In the genomic region with DNA sequence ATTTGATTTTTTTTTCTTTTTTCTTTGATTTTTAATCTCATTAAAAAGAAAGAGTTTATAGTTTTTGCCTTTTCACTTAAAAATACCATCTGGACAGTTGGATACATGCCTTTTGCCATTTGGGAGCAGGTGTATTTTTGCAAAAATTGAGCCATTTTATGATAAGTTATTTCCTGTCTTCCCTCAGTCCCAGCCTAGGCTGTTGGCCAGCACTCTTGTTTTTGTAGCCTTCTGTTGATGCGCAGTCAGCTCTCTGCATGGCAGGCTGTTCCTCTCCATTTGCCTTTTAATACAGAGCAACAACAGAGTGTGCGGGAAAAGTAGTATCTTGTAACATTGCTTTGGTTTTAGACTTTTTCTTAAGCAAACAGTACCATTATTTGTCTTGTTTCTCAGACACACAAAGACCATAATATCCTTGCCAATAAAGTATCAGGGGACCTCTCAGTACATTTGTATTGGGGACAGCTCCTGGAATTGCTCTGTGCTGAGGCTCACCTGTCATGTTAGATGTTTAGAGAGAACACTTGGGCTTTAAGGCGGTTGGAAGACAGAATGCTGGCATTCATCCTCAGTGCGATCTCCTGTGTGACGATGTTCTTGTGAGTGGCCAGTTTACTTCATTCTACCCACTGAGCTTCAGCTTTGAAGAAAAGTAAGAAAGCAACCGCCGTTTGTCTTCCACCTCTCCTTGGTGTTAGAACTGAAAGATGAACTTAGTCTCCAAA, we compare ENCODE assay signal across 10 mouse cellular contexts. TPM values are rescaled to one million over a fixed set of nuclear protein-coding genes. Genes with fewer than 3 reads are reported as not detected.
DNase-seq lines count a peak whose midpoint lies in the region; ATAC-seq and TF ChIP-seq lines count a peak whose summit lies in the region.
"Had no signal": no experiment of that assay in that cellular context is flagged by ENCODE, and none has a peak within 500 bp of the region (broad histone marks: within the 10 kb centered on the region; RNA-seq: fewer than 3 reads in every experiment).

No protein-coding gene starts in this region.

- no peak overlapping the region for H3K27ac ChIP-seq in hindbrain, postnatal 0 days
- H3K27ac ChIP-seq in hindbrain, embryonic 16.5 days (ENCODE audit: low read depth, low read length) = no peak overlapping the region
- no peak overlapping the region for H3K27ac ChIP-seq in intestine, postnatal 0 days (ENCODE audit: low read depth, low read length)
- H3K27ac ChIP-seq: liver, embryonic 12.5 days; macrophage had no signal

- intact Hi-C loops in heart, postnatal 14 days (cut with DNase I) = loop anchor here (2.0 kb wide), 1 partner anchor 15 kb away; no protein-coding TSS in a partner anchor

- TF ChIP-seq CTCF in hindbrain, postnatal 0 days (IDR thresholded peaks at IDR 0.05; ENCODE audit: low read depth) = no peak
- TF ChIP-seq CTCF in intestine, postnatal 0 days (IDR thresholded peaks at IDR 0.05; ENCODE audit: low read depth) = no peak

- H3K27me3 ChIP-seq in hindbrain, postnatal 0 days (ENCODE audit: insufficient read depth, low read length) = no peaks in the 10 kb centered on the region
- H3K27me3 ChIP-seq in hindbrain, embryonic 16.5 days (replicated peaks; ENCODE audit: control insufficient read depth, insufficient read depth, low read length) = no peaks in the 10 kb centered on the region
- H3K27me3 ChIP-seq in intestine, postnatal 0 days (replicated peaks; ENCODE audit: control insufficient read depth, insufficient read depth, low read length) = no peaks in the 10 kb centered on the region
- H3K27me3 ChIP-seq: liver, embryonic 12.5 days had no signal

- ATAC-seq in hindbrain, postnatal 0 days = no peak
- no peak for ATAC-seq in hindbrain, embryonic 16.5 days
- ATAC-seq in intestine, postnatal 0 days = no peak
- ATAC-seq: liver, embryonic 12.5 days had no signal

- H3K36me3 ChIP-seq in hindbrain, postnatal 0 days (ENCODE audit: insufficient read depth, low read length) = peaks cover 6% of the 10 kb centered on the region; the same call in 1 of the 2 replicates
- H3K36me3 ChIP-seq in hindbrain, embryonic 16.5 days (ENCODE audit: control insufficient read depth, insufficient read depth, low read length) = peaks cover 5% of the 10 kb centered on the region
- H3K36me3 ChIP-seq in intestine, postnatal 0 days (ENCODE audit: control insufficient read depth, insufficient read depth) = peaks cover 14% of the 10 kb centered on the region; the same call in 1 of the 2 replicates

- H3K4me2 ChIP-seq in hindbrain, postnatal 0 days (ENCODE audit: low read depth, low read length) = no peak overlapping the region
- H3K4me2 ChIP-seq in hindbrain, embryonic 16.5 days (ENCODE audit: low read length) = no peak overlapping the region
- H3K4me2 ChIP-seq in intestine, postnatal 0 days (replicated peaks; ENCODE audit: low read depth) = no peak overlapping the region
- H3K4me2 ChIP-seq: liver, embryonic 12.5 days had no signal

- H3K4me1 ChIP-seq in hindbrain, postnatal 0 days (ENCODE audit: insufficient read depth, low read length) = 0 out of 2 replicates have a peak, but pooled peaks cover 4% of the 10 kb centered on the region
- no peaks in the 10 kb centered on the region for H3K4me1 ChIP-seq in hindbrain, embryonic 16.5 days (ENCODE audit: control insufficient read depth, insufficient read depth, low read depth, low read length)
- H3K4me1 ChIP-seq in intestine, postnatal 0 days (replicated peaks; ENCODE audit: control insufficient read depth, insufficient read depth, low read length) = no peaks in the 10 kb centered on the region

- no peaks in the 10 kb centered on the region for H3K9me3 ChIP-seq in hindbrain, postnatal 0 days (ENCODE audit: low read length)
- no peaks in the 10 kb centered on the region for H3K9me3 ChIP-seq in hindbrain, embryonic 16.5 days (ENCODE audit: control insufficient read depth, low read length)
- no peaks in the 10 kb centered on the region for H3K9me3 ChIP-seq in intestine, postnatal 0 days (ENCODE audit: control insufficient read depth)
- H3K9me3 ChIP-seq: liver, embryonic 12.5 days had no signal

- DNase-seq in hindbrain, postnatal 0 days (ENCODE audit: low spot score) = peak; percentile 23
- DNase-seq in urinary bladder, postnatal 14 days (ENCODE audit: low spot score) = peak; percentile 40
- no peak for DNase-seq in urinary bladder, postnatal 25 days (ENCODE audit: low spot score)
- DNase-seq in heart, postnatal 14 days = peak; percentile 27 to 39
- DNase-seq in thymus, postnatal 4 days = no peak
- DNase-seq: thymus, adult 2 months had no signal

- 76% methylated on average over 7 of the region's 7 CpGs for WGBS in hindbrain, postnatal 0 days
- WGBS in hindbrain, embryonic 16.5 days = 83% methylated on average over 7 of the region's 7 CpGs
- WGBS in intestine, postnatal 0 days = 81% methylated on average over 7 of the region's 7 CpGs

- H3K4me3 ChIP-seq in hindbrain, postnatal 0 days (ENCODE audit: low read length) = no peak overlapping the region
- no peak overlapping the region for H3K4me3 ChIP-seq in hindbrain, embryonic 16.5 days (ENCODE audit: low read length)
- no peak overlapping the region for H3K4me3 ChIP-seq in intestine, postnatal 0 days (ENCODE audit: low read depth, low read length)
- H3K4me3 ChIP-seq: liver, embryonic 12.5 days had no signal

- H3K9ac ChIP-seq in hindbrain, postnatal 0 days (replicated peaks; ENCODE audit: low read length) = no peak overlapping the region
- no peak overlapping the region for H3K9ac ChIP-seq in hindbrain, embryonic 16.5 days (ENCODE audit: low read depth, low read length)
- no peak overlapping the region for H3K9ac ChIP-seq in intestine, postnatal 0 days (ENCODE audit: low read depth, low read length)
- H3K9ac ChIP-seq: liver, embryonic 12.5 days had no signal

RNA-seq across cellular contexts. Expression of a gene that starts 18.3 kb away (rescaled TPM):
- total RNA-seq in hindbrain, postnatal 0 days (2014; rRNA removed) = 11.4 and 12.8 TPM in 2 replicates
- 14.4 and 14.5 TPM in 2 replicates for polyA plus RNA-seq in hindbrain, postnatal 0 days (2015; fragmentation: Nextera tagmentation; extraction: Ambion mirVana)
- 13.0 and 15.6 TPM in 2 replicates for polyA plus RNA-seq in hindbrain, embryonic 16.5 days (2015; fragmentation: Nextera tagmentation; extraction: Ambion mirVana)
- total RNA-seq in heart, postnatal 14 days (2021) = 10 to 100 TPM; 11.6 to 11.8 TPM
- polyA plus RNA-seq in intestine, postnatal 0 days (2015; fragmentation: Nextera tagmentation; extraction: Ambion mirVana) = 6.0 and 6.4 TPM in 2 replicates

RNA-seq across cellular contexts. Expression of a gene that starts 23.6 kb away (rescaled TPM):
- 32.3 and 42.9 TPM in 2 replicates for total RNA-seq in hindbrain, postnatal 0 days (2014; rRNA removed)
- 28.5 and 31.6 TPM in 2 replicates for polyA plus RNA-seq in hindbrain, postnatal 0 days (2015; fragmentation: Nextera tagmentation; extraction: Ambion mirVana)
- 29.7 and 38.7 TPM in 2 replicates for polyA plus RNA-seq in hindbrain, embryonic 16.5 days (2015; fragmentation: Nextera tagmentation; extraction: Ambion mirVana)
- total RNA-seq in heart, postnatal 14 days (2021) = 10 to 100 TPM; 33.7 to 39.2 TPM
- polyA plus RNA-seq in intestine, postnatal 0 days (2015; fragmentation: Nextera tagmentation; extraction: Ambion mirVana) = 17.2 and 17.5 TPM in 2 replicates

Comparison
In these comparisons a context has a peak if more than half of its experiments do, and no peak if none do; other contexts are left out.
1. DNase-seq: peak in hindbrain, postnatal 0 days (single experiment), urinary bladder, postnatal 14 days (single experiment) and heart, postnatal 14 days (2 of 2); none in urinary bladder, postnatal 25 days (single experiment) and thymus, postnatal 4 days (single experiment).